Mouse (Mus musculus) retina, postnatal 1 day (tissue): ENCODE measurements around the gene Rsf1.
A peak's percentile ranks its signal among the peaks of the same experiment; 100 is the strongest.

ENCODE experiments used
- DNase-seq: peaks from one replicate; pipeline ENCODE4 v3.0.0-alpha.2; 2012

Gene Rsf1

DNA sequence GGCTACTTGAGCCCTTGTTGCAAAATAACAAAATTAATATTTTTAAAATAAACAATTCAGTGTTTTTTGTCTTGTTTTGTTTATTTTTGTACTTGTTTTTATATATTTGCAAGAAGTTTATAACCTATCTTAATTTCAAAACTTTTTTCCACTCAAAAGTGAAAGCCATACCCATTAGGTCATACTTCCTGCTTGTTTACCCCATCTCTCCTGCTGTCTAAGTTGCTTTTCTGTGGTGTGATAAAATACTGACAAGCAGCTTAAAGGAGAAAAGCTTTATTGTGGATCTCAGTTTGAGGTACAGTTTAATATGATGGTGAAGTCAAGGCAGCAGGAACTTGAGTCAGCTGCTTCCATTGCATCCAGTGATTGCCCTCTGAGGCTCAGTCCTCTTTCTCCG lies 53.2 kb downstream of the Rsf1 start:
- DNase-seq = no peak

DNA sequence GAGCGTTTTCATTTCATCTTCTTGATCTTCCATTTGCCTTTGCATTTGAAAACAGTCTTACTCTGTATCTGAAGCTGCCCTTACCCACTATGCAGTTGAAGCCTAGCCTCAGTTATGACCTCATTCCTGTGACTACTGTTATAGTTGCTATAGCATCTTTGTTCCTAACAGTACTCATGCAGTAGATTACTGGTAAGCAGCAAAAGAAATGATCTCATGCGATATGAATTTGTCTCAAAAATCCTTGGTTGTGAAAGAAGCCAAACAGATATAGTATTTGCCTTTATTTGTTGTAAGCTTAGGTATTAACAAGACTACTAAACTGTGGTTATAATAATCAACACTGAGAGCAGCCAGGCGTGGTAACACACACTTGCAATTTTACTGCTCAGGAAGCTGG lies 65.4 kb downstream of the Rsf1 start:
- DNase-seq = no peak

DNA sequence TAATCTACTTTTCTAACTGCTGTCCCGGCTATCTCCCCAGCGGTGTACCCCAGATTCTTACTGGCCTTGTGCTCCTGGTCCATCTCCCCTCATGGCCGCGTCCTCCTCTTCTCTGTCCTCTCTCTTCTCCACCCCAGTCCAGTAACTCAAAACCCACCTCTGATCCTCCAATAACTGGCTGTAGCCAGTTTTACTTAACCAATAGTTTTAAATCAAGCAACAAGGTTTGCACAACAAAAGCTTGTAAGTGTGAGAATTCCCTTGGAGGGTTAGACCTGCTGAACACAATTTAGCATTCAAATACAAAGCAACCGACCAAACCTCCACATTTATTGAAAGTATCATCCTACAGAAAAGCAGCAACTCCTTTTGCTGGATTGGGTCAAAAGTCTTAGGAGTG lies 68.0 kb downstream of the Rsf1 start:
- DNase-seq = no peak

DNA sequence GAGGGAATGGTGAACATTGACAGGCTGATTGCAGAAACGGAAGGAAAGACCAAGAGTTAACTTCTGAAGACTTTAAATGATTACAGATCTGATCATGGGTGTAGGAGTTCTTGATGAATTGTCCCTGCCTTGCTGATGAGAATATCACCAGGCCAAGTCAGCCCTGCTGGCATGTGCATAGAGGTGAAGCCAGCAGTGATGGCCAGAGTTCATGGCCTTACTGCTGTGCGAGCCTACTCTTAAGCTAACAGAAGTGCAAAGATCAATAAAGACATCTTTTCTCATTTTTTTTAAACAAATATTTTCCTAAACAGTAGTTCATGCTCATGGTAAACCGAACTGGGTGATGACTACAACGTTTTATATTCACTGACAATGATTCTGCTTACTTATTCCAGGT lies 71.0 kb downstream of the Rsf1 start:
- DNase-seq = no peak

DNA sequence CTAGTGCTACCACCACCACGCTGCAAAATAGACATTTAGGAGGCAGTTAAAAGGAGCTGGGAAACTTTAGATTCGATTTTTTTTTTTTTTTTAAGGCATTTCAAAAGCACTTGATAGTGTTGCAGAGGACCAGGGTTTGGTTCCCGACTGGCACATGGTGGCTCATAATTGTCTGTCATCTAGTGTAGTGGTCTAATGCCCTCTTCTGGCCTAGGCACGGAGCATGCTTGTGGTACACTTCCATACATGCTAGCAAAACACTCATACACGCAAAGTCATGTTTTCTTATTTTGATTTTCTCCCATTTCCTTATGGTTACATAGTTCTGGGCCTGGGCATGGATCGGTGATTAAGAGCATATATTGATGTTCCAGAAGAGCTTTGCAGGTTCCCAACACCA lies 76.5 kb downstream of the Rsf1 start:
- no peak for DNase-seq

DNA sequence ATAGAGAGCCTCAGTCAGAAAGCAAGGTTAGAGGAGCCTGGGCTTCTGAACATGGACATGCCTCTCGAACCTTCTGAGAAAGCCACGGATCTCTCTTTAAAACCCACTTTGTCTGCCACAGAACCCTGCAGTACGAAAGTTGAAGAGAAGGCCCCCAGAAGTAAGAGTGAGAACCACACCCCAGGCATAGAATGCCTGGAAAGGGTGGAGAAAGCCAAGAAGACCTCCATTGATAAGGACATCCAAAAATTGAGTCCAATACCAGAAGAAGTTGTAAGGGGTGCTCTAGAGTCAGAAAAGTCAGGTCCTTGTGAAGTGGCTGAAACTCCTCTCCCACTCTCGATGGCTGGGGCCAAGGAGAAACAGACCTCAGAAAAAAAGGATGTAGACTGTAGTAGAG lies 81.9 kb downstream of the Rsf1 start:
- DNase-seq = no peak

DNA sequence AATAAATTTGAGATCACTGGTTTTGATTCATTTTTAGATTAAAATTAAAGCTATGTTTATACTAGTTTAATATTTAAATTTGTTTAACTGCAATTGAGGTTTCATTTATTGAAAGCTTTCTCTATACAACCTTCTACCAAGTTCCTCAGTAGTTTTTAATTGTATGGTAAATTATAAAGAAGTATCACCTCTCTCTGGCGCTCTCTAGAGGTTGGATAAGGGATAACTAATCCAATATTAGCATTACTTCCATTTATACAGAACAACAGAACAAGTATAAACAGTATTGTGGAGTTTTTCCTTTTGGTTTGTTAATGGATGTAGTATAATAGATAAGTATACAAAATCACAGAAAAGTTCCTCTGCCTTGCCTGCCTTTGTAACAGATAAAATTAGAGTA lies 99.5 kb downstream of the Rsf1 start:
- peak; percentile 50 for DNase-seq

DNA sequence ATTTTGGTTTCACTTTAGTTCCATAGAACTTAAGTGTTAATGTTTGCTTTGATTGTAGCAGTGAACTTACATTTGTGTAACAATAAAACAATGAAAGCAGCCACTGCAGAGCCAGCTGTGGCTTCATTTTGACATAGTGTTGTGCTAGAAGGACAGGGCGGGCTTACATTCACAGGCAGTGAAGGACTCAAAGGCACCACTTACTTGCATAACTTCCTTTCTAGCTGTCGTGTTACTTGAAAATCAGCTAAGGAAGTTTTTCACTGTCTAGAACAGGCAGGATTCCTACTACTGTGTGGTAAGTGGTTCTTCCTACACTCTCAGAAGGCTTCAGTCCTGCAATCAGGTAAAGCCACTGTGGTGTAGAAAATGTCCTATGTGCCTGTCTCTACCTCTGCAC lies 108.1 kb downstream of the Rsf1 start:
- DNase-seq = no peak

DNA sequence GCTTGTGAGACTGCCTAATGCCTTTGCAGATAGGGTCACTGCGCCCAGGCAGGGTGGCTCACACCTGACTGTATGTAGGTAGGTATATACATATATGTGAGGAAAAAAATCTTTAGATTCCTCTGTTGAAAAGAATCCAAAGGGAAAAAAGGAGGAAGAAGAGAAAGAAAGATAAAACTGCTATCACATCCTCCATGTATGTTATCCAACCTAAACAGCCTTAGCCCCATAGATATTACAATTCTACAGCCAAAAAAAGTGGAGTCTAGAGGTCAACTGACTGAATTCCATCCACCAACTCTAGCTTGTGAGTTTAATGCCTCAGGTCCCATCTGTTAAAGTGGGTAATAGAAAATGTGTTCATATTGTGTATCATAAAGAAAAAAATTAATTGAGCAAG lies 115.8 kb downstream of the Rsf1 start:
- no peak for DNase-seq

DNA sequence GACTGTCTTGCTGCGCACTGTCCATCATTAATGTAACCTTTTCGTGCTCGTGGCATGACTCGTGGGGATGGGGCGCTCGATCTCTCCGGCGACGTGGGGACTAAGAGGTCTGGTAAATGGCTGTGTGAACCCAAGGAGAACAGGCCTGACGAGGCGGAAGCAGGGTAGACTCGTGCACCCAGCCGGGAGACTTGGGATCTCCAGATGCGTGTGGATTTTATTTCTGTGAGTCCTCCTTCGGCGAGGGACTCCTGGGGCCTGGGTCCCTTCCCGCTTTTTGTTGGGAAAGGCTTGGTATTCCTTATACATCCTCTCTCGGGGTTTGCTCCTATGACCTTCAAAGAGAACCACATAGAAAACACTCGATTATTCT lies 116.4 kb downstream of the Rsf1 start:
- no peak for DNase-seq

DNA sequence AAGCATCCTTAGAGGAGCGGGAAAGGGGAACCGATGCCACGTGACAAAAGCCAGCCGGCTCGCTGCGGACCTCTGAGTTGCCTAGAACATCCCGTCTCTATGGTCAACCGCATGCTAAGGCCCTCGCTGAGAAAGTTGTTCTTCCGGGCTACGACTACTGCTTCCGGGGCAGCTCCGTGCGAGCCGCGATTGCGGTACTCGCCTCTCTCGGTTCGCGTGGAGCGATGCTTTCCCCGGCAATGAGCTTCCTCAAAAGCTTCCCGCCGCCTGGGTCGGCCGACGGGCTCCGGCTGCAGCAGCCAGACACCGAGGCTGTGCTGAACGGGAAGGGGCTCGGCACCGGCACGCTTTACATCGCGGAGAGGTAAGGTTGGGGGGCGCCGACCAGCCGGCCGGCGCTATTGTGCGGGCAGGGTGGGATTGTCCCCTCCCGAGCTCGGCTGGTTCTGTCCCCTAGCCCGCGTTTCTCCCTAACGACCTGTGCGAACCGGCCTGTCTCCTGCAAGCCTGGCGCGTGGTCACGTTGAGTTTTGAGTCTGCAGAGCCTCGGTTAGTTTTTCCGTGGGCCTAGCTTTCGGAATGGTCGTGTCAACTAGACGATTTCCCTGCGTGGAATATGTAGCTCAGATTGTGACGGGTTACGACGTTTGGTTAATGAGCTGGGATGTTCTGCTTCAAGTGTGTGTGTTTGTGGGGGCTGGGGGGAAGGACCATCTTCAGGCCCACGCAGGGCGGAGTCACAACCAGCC lies 117.0 kb downstream of the Rsf1 start, which contains the start of gene Clns1a:
Gene Clns1a, plus strand, starts transcription at position 129 of the 749 bp plus-strand sequence.
- DNase-seq = peak; percentile 97

DNA sequence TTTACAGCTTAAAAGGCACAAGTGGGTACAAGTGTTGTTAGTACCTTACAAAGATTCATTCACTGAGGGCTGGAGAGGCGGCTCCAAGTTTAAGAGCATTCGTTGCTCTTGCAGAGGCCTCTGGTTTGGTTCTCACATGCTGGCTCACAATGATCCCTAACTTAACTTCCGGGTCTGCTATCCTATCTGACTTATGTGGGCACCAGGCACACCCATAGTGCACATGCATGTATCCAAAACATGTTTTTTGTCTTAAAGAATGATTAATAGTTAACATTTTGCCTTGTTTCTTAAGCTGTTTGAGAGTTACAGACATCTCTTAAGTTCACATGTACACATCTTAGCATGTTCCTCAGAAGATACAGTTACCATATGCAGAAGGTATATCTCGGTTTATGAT lies 120.5 kb downstream of the Rsf1 start:
- no peak for DNase-seq

DNA sequence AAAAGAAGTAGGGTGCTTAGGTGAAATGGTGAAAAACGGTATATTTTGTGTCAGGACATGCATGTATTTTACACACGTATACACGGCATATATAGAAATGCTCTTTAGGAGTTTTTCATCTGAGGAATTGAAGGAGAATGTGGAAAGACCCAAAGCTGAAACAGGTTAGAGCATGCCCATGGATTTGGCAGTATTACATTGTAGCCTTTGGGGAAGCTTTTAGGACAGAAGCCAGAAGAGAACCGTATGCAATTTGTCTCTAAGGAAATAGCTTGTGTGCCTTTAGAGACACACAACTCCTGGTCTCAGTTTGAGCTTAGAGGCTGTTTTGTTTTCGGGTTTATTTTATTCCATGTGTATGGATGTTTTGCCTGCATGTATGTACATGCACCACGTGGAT lies 121.4 kb downstream of the Rsf1 start:
- no peak for DNase-seq

DNA sequence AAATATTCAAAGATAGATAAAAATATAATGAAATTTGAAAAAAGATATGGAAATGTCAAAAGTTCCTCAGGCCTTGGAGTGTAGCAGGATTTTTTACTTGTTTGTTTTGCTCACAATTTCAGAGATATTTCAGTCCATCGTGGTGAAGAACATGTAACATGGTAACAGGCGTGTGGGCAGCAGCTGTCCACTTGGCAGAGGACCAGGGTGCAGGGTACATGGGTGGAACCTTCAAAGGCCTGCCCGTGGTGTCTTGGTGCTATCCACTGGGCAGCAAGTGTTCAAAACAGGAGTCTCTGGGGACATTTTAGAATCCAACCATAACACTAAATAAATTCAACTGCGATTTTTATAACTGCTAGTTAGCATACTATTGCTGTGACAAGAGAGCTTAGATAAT lies 127.4 kb downstream of the Rsf1 start:
- DNase-seq = no peak

DNA sequence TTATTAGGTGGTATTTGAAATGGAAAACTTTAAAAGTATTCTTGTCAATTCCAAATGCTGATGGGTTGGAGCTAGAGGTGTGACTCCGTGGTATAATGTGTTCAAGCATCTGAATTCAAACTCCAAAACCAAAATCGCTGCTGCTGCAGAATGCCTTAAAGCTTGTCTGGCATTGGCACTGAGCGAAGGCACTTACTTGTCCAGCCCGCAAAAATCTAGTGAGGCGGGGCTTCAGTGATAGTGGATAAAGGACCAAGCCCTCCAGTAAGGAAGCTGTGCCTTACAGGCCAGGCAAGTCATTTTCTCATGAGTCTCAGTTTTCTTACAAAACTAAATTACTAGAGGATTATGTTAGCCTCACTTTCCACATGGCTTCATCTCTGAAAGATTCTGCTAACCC lies 128.1 kb downstream of the Rsf1 start:
- DNase-seq = no peak

DNA sequence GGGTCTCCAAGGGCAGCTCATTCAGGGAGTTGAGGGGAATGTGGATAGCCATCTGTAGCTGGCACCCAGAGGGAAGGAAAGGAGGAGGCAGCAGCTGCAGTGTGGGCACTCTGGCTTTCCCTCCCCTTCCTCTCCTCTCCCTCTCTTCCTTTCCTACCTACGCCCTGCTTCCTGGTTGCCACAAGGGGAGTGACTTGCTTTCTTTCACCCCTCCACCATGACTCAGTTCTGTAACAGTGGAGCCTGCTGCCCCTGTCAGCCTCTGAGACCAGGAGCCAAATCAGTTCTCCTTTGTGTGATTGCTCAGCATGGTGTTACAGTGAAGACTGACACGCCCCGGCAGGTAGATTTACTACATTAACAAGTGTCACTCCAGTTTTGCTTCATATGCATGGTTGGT lies 129.5 kb downstream of the Rsf1 start:
- no peak for DNase-seq

DNA sequence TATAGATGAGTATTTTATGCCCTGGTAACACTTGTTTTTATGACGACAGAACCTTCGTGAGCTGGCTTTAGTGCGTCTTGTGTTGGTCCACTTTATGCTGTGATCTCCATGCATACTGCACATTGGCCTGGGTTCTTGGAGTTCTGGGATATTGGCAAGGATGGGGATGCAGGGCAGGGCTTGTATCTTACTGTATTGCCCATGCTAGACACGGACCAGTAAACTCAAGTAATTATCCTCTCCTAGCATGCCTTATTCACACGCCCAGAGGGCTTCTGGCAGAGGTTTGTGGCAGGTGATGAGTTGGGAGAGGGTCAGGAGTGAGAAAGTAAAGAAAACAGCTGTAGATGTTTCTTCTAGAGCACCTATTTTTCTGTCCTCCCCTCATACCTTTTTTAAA lies 135.0 kb downstream of the Rsf1 start:
- no peak for DNase-seq

DNA sequence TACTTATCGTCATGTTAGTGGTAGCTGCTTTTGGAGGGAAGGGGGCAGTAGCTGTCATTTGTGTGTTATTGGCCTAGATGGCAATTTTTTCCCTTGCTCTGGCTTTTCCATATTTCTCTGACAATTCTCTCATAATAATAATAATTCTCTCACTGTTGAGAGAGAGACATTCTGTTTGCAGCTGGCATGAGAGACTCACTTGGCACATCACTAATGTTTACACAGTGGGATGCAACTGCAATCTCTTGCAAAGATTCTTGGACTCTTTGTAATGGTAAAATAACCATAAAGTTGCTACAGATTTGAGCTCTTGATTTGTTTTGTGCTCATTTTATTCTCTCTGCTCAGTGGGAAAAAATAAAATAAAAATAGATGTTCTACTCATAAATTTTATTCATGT lies 137.6 kb downstream of the Rsf1 start:
- DNase-seq = no peak

DNA sequence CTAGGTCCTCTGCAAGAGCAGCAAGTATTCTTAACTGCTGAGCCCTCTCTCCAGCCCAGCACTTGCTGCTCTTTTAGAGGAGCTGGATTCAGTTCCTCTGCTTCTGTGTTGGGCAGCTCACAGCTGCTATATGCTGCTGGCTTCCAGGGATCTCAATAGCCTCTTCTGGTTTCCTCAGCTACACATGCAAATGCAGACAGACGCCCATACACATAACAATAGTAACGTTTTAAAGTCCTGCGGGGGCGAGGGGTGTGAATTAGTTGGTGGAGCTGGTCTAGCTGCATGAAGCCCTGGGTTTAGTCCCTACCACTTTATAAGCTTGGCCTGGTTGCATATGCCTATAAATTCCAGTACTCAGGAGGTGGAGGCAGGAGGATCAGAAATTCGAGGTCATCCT lies 139.4 kb downstream of the Rsf1 start:
- DNase-seq = no peak

DNA sequence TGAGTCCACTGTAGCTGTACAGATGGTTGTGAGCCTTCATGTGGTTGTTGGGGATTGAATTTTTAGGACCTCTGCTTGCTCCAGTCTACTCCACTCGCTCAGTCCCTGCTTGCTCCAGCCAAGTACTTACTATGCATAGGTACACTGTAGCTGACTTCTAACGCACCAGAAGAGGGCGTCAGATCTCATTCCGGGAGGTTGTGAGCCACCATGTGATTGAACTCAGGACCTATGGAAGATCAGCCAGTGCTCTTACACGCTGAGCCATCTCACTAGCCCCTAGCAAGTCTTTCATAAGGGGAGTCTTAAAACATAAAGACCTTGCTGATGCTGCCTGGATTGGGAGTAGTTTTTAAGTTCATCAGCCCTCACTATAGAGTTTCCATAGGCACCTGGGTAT lies 140.4 kb downstream of the Rsf1 start:
- no peak for DNase-seq

DNA sequence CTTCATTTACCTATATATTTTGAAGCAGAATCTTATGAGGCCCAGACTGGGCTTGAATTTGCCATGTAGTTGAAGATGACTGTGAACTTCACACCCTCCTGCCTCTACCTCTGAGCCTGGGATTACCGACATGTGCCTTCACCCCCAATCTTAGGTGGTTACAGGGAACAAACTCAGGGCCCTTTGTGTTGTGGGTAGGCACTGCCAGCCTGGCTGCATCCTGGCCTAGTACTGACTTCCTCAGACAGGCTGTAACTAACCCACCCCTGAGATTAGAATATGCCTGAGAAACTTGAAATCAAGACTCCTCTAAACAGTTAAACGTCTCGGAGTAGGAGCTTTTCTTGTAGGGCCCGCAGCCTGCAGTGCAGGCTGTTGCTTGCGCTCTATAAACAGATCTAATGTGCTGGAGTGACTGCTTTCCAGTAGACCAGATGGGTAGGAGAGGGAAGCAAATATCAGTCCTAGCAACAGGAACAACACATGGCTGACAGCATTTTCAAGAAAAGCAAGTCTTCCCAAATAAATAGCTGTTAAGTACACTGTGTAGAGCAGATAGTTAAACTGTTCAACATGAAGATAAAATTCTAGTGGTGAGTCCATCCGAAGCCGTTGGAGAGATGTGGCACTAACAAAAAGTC lies 142.7 kb downstream of the Rsf1 start:
- no peak for DNase-seq

DNA sequence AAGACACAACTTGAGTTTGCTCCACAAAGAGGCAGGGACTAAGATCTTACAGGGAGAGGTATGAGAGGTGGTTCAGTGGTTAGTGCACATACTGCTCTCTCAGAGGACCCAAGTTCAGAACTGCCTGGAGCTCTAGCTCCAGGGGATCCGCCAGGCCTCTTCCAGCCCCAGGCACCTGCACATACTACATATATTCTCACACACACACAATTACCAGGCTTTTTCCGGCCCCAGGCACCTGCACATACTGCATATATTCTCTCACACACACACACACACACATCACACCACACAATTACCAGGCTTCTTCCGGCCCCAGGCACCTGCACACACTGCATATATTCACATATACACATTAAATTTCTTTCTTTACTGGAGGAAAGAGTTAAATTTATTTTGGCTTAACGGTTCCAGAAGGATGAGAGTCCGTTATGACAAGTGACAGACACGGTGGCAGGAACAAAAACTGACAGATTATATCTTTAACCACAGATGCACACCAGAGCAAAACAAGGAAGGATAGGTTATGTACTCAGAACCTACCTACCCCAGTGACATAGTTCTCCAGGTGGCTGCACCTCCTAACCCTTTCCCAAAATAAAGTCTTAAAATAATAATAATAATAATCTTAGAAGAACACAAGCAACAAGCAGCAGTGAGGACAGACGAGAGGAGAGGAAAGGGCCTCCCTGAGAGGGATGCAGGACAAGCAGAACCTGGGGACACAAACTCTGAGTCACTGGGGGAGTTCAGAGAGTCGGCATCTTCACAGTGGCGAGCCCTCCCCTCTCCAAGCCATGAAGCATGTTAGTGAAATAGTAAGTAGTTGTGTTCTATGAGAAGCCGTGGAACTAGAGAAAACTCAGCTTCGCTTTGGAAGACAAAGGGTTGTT lies 144.2 kb downstream of the Rsf1 start:
- DNase-seq = no peak

DNA sequence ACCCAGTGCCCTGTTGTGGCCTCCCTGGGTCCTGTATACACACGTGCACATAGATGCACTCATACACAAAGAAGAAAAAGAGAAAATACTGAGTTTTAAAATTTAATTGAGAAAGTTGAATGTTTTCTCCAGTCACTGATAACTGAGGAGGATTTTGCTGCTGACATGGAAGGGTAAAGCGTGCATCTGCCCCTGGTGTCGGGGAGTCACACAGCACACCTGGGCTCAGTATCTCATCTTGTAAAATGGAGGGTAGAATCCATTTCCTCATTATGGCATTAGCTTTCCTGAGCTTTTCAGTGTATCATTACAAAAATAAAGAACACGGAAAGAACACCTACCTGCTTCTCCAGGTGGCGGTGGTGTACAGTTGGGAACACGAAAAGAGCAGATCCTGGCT lies 145.7 kb downstream of the Rsf1 start:
- DNase-seq = no peak

DNA sequence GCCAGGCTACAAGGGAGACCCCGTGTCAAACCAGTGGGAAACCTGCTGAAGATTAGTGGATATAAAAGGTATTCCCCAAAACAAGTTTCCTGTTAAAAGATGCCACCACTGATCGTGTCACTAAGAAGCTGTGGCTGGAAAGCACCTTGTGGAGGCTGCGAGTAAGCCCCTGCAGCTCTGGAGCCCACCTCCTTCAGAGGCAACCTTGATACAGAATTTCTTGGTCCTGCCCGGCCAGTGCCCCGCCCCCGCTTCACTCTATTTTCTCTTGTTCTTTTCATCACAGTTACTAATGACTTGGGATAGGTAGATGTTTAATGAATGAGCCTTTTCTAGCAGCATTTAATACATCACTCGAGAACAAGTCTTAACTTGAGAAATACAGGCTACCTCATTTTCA lies 146.4 kb downstream of the Rsf1 start:
- DNase-seq = no peak
